Mouse (Mus musculus) brain, embryonic 14.5 days (tissue): ENCODE measurements at regions not wholly inside any gene's neighbourhood (a gene's known extent, or its start where the extent isn't known, plus 50 kb on each side); places are given as distances from the start of the nearest gene placed in this dataset.

Source experiments
- CTCF ChIP-seq: fragments of 200-500 bp; IDR thresholded peaks from 2 replicates; pipeline ENCODE4 v1.5.1; 2012; ENCODE audit warnings: inconsistent platforms, mild to moderate bottlenecking, moderate library complexity, borderline replicate concordance; ENCODE audit not compliant: insufficient read depth, insufficient read length; ENCODE audit errors: extremely low read depth
- POLR2A ChIP-seq: fragments of 200-500 bp; IDR thresholded peaks from 2 replicates; pipeline ENCODE4 v1.6.1; 2012; ENCODE audit warnings: mild to moderate bottlenecking, inconsistent platforms, borderline replicate concordance; ENCODE audit not compliant: poor library complexity, insufficient read depth, insufficient read length, severe bottlenecking; ENCODE audit errors: extremely low read depth

DNA sequence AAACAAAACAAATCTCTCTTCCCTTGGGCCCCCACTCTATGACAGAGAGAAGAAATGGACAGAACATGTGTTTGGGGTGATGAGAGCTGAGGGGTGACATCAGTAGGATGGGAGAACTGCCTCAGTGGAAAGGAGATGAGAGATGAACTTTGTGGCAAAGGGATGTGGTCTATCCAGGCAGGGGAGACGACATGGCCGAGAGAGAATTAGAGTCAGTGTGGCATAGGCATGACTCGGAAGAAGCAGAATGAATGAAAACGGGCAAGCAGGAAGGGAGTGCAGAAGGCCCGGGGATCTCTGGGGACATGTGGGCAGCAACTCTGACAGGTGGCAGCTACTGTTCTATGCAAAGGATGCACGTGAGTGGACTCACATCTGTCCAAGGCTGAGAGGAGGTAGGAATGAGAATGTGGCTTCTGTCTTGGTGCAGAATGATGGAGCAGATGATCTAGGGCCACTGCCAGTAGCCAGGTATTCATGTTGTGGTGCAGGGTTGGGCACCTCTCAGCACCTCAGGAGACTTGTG lies 113.4 kb downstream of the Ets2 start:
- TF ChIP-seq CTCF, result no peak
- TF ChIP-seq POLR2A, result no peak
